Mouse (Mus musculus): Measurements from ENCODE around the gene Babam2. TPM values are rescaled to one million over a fixed set of nuclear protein-coding genes. Genes with fewer than 3 reads are reported as not detected.

Gene Babam2
- polyA plus RNA-seq, 1 experiment, result 77.2 TPM

DNA sequence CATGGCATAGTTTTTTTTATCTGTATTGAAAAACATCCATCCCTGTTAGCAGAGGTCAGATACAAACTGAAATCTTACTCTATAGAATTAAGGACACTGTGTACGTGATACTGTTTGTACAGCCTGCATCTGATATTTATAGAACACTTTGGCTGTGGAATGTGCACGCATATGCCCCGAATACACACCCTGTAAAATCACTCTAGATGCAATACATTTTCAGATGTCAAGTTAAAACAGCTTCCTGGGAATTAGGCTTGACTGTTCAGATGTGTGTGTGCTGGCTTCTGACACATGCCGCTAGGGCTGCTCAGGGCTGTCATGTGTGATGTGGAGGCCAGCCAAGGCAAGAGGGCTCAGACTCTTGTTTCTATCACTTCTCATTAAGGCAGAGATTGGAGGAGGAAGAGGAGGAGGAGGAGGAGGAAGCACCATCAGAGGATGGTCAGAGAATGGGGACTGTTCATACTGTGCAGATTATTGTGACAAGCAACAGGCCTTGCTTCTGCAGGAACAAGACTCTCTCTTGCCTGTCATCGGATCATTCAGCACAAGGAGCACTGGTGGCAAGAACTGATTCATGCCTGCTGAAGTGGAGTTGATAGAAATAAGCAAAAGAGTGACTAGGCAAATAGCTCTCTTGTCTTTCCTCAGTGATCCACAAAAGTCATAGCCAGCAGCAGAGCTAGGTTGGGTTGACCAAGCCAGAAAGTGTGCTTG is 368.7 kb downstream of the Babam2 start:
- Histone ChIP-seq H3K4me3 (no peak overlapping the region), H3K79me2 (ENCODE audit: control insufficient read depth, insufficient read depth) (no peaks in the 10 kb centered on the region), H3K36me3 (ENCODE audit: control insufficient read depth, insufficient read depth) (no peaks in the 10 kb centered on the region), H3K4me2 (ENCODE audit: low read depth) (no peak overlapping the region), H3K27me3 (ENCODE audit: control insufficient read depth, insufficient read depth, insufficient read length) (no peaks in the 10 kb centered on the region), H3ac (ENCODE audit: control insufficient read depth, insufficient read length) (no peak overlapping the region)
- TF ChIP-seq USF1 (IDR thresholded peaks at IDR 0.05; ENCODE audit: low read depth), result no peak
- TF ChIP-seq MYOG (IDR thresholded peaks at IDR 0.05; ENCODE audit: control insufficient read depth in 1 of 3, insufficient read depth in 1 of 3, insufficient read length in 2 of 3, low read depth in 2 of 3), result no peak
- no peak for TF ChIP-seq REST (IDR thresholded peaks at IDR 0.05; ENCODE audit: insufficient read depth, insufficient read length)
- no peak for TF ChIP-seq TCF3 (IDR thresholded peaks at IDR 0.05; ENCODE audit: insufficient read length, low read depth)
- no peak for TF ChIP-seq MYOD1 (IDR thresholded peaks at IDR 0.05; ENCODE audit: control insufficient read depth in 1 of 3, insufficient read length in 2 of 3, low read depth in 2 of 3)
- TF ChIP-seq MAX (IDR thresholded peaks at IDR 0.05; ENCODE audit: low read depth), result no peak
- TF ChIP-seq SRF (IDR thresholded peaks at IDR 0.05; ENCODE audit: control insufficient read depth, insufficient read length, low read depth), result no peak
- TF ChIP-seq POLR2AphosphoS2 (IDR thresholded peaks at IDR 0.05; ENCODE audit: insufficient read length, low read depth), result no peak
- no peak for TF ChIP-seq CEBPB (IDR thresholded peaks at IDR 0.05; ENCODE audit: insufficient read depth, poor library complexity, severe bottlenecking)
- no peak for TF ChIP-seq E2F4 (IDR thresholded peaks at IDR 0.05; ENCODE audit: insufficient read depth)
- TF ChIP-seq TCF12 (IDR thresholded peaks at IDR 0.05; ENCODE audit: insufficient read depth, poor library complexity, severe bottlenecking), result no peak
- no peak for TF ChIP-seq POLR2A (IDR thresholded peaks at IDR 0.05; ENCODE audit: insufficient read length, low read depth)

DNA sequence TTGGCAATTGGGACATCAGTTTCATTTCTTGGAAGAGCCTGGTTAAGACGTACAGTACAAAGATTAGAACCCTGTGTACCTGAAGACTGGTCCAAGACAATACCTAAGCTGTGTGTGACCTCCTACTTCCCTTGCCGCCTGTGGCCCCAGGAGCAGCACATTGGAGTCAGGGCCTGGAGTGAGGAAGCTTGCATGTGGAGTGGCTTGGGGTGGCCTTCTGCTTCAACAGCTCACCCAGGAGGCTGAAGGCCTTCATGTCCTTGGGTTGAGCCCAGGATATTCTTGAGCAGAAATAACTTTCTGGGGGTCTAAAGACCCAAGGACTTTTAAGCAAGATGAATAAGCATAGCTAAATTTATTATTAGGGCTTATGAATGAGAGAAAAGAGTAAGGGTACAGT is 369.4 kb downstream of the Babam2 start:
- H3ac ChIP-seq (ENCODE audit: control insufficient read depth, insufficient read length), result no peak overlapping the region
- no peak overlapping the region for H3K4me2 ChIP-seq (ENCODE audit: low read depth)
- H3K4me3 ChIP-seq, result no peak overlapping the region
- TF ChIP-seq POLR2AphosphoS2 (IDR thresholded peaks at IDR 0.05; ENCODE audit: insufficient read length, low read depth), result no peak
- no peak for TF ChIP-seq MYOD1 (IDR thresholded peaks at IDR 0.05; ENCODE audit: control insufficient read depth in 1 of 3, insufficient read length in 2 of 3, low read depth in 2 of 3)
- no peak for TF ChIP-seq POLR2A (IDR thresholded peaks at IDR 0.05; ENCODE audit: insufficient read length, low read depth)
- TF ChIP-seq E2F4 (IDR thresholded peaks at IDR 0.05; ENCODE audit: insufficient read depth), result no peak
- no peak for TF ChIP-seq USF1 (IDR thresholded peaks at IDR 0.05; ENCODE audit: low read depth)
- no peaks in the 10 kb centered on the region for H3K36me3 ChIP-seq (ENCODE audit: control insufficient read depth, insufficient read depth)
- no peaks in the 10 kb centered on the region for H3K27me3 ChIP-seq (ENCODE audit: control insufficient read depth, insufficient read depth, insufficient read length)
- no peaks in the 10 kb centered on the region for H3K79me2 ChIP-seq (ENCODE audit: control insufficient read depth, insufficient read depth)

GRCm38 (mm10) chr5:32068616-32069015 is 371.1 kb downstream of the Babam2 start:
- no peak for TF ChIP-seq REST (IDR thresholded peaks at IDR 0.05; ENCODE audit: insufficient read depth, insufficient read length)
- no peak for TF ChIP-seq POLR2AphosphoS2 (IDR thresholded peaks at IDR 0.05; ENCODE audit: insufficient read length, low read depth)
- no peak for TF ChIP-seq TCF12 (IDR thresholded peaks at IDR 0.05; ENCODE audit: insufficient read depth, poor library complexity, severe bottlenecking)
- TF ChIP-seq MYOD1 (IDR thresholded peaks at IDR 0.05; ENCODE audit: control insufficient read depth in 1 of 3, insufficient read length in 2 of 3, low read depth in 2 of 3), result no peak
- no peak for TF ChIP-seq POLR2A (IDR thresholded peaks at IDR 0.05; ENCODE audit: insufficient read length, low read depth)
- TF ChIP-seq SRF (IDR thresholded peaks at IDR 0.05; ENCODE audit: control insufficient read depth, insufficient read length, low read depth), result no peak
- no peak for TF ChIP-seq CEBPB (IDR thresholded peaks at IDR 0.05; ENCODE audit: insufficient read depth, poor library complexity, severe bottlenecking)
- TF ChIP-seq E2F4 (IDR thresholded peaks at IDR 0.05; ENCODE audit: insufficient read depth), result no peak
- TF ChIP-seq USF1 (IDR thresholded peaks at IDR 0.05; ENCODE audit: low read depth), result no peak
- no peak for TF ChIP-seq MYOG (IDR thresholded peaks at IDR 0.05; ENCODE audit: control insufficient read depth in 1 of 3, insufficient read depth in 1 of 3, insufficient read length in 2 of 3, low read depth in 2 of 3)
- TF ChIP-seq MAX (IDR thresholded peaks at IDR 0.05; ENCODE audit: low read depth), result no peak
- no peak for TF ChIP-seq TCF3 (IDR thresholded peaks at IDR 0.05; ENCODE audit: insufficient read length, low read depth)
- no peak overlapping the region for H3ac ChIP-seq (ENCODE audit: control insufficient read depth, insufficient read length)
- no peaks in the 10 kb centered on the region for H3K79me2 ChIP-seq (ENCODE audit: control insufficient read depth, insufficient read depth)
- no peak overlapping the region for H3K4me2 ChIP-seq (ENCODE audit: low read depth)
- H3K36me3 ChIP-seq (ENCODE audit: control insufficient read depth, insufficient read depth), result no peaks in the 10 kb centered on the region
- H3K27me3 ChIP-seq (ENCODE audit: control insufficient read depth, insufficient read depth, insufficient read length), result no peaks in the 10 kb centered on the region
- H3K4me3 ChIP-seq, result no peak overlapping the region

GRCm38 (mm10) chr5:32069096-32069495 is 371.6 kb downstream of the Babam2 start:
- Histone ChIP-seq H3K27me3 (ENCODE audit: control insufficient read depth, insufficient read depth, insufficient read length) (no peaks in the 10 kb centered on the region), H3K36me3 (ENCODE audit: control insufficient read depth, insufficient read depth) (no peaks in the 10 kb centered on the region), H3K79me2 (ENCODE audit: control insufficient read depth, insufficient read depth) (no peaks in the 10 kb centered on the region), H3K4me2 (ENCODE audit: low read depth) (no peak overlapping the region), H3ac (ENCODE audit: control insufficient read depth, insufficient read length) (no peak overlapping the region), H3K4me3 (no peak overlapping the region)
- TF ChIP-seq E2F4 (IDR thresholded peaks at IDR 0.05; ENCODE audit: insufficient read depth) (no peak), TCF3 (IDR thresholded peaks at IDR 0.05; ENCODE audit: insufficient read length, low read depth) (no peak), TCF12 (IDR thresholded peaks at IDR 0.05; ENCODE audit: insufficient read depth, poor library complexity, severe bottlenecking) (no peak), SRF (IDR thresholded peaks at IDR 0.05; ENCODE audit: control insufficient read depth, insufficient read length, low read depth) (no peak), CEBPB (IDR thresholded peaks at IDR 0.05; ENCODE audit: insufficient read depth, poor library complexity, severe bottlenecking) (no peak), POLR2AphosphoS2 (IDR thresholded peaks at IDR 0.05; ENCODE audit: insufficient read length, low read depth) (no peak), POLR2A (IDR thresholded peaks at IDR 0.05; ENCODE audit: insufficient read length, low read depth) (no peak), MAX (IDR thresholded peaks at IDR 0.05; ENCODE audit: low read depth) (no peak), MYOD1 (IDR thresholded peaks at IDR 0.05; ENCODE audit: control insufficient read depth in 1 of 3, insufficient read length in 2 of 3, low read depth in 2 of 3) (no peak), MYOG (IDR thresholded peaks at IDR 0.05; ENCODE audit: control insufficient read depth in 1 of 3, insufficient read depth in 1 of 3, insufficient read length in 2 of 3, low read depth in 2 of 3) (no peak), USF1 (IDR thresholded peaks at IDR 0.05; ENCODE audit: low read depth) (no peak)
